Mouse (Mus musculus): ENCODE data around the gene Rsbn1l. TPM values are rescaled to one million over a fixed set of nuclear protein-coding genes. Genes with fewer than 3 reads are reported as not detected.

The Rsbn1l gene
- polyA plus RNA-seq, 1 experiment from 2014 or later: 4.9 TPM

- no peak for ATAC-seq
- H3K4me3 ChIP-seq (ENCODE audit: low read depth, low read length): no peak overlapping the region
- 92% methylated on average over 2 of the region's 2 CpGs for WGBS
- no peaks in the 10 kb centered on the region for H3K27me3 ChIP-seq (ENCODE audit: control insufficient read depth, insufficient read depth, low read depth, low read length)
- no peak overlapping the region for H3K9ac ChIP-seq (ENCODE audit: low read depth, low read length)
- no peaks in the 10 kb centered on the region for H3K4me1 ChIP-seq (ENCODE audit: control insufficient read depth, insufficient read depth, low read length)
- no peaks in the 10 kb centered on the region for H3K9me3 ChIP-seq (replicated peaks; ENCODE audit: control insufficient read depth, low read length, poor library complexity, severe bottlenecking)
- no peaks in the 10 kb centered on the region; the same call in 1 of the 2 replicates for H3K36me3 ChIP-seq (ENCODE audit: control insufficient read depth, insufficient read depth, low read length)
- no peak overlapping the region for H3K27ac ChIP-seq (ENCODE audit: low read length)
- H3K4me2 ChIP-seq (ENCODE audit: low read length): no peak overlapping the region
Measured at GRCm38 (mm10) chr5:20904647-20905046, 51.6 kb downstream of the Rsbn1l start.

- no peak for ATAC-seq
- Histone ChIP-seq H3K36me3 (ENCODE audit: control insufficient read depth, insufficient read depth, low read length) (peaks cover 2% of the 10 kb centered on the region; the same call in 1 of the 2 replicates), H3K27ac (ENCODE audit: low read length) (no peak overlapping the region), H3K4me3 (ENCODE audit: low read depth, low read length) (no peak overlapping the region), H3K9me3 (replicated peaks; ENCODE audit: control insufficient read depth, low read length, poor library complexity, severe bottlenecking) (no peaks in the 10 kb centered on the region), H3K27me3 (ENCODE audit: control insufficient read depth, insufficient read depth, low read depth, low read length) (no peaks in the 10 kb centered on the region), H3K4me1 (ENCODE audit: control insufficient read depth, insufficient read depth, low read length) (no peaks in the 10 kb centered on the region), H3K9ac (ENCODE audit: low read depth, low read length) (no peak overlapping the region), H3K4me2 (ENCODE audit: low read length) (no peak overlapping the region)
- WGBS: 92% methylated on average over 2 of the region's 2 CpGs
Measured at GRCm38 (mm10) chr5:20897446-20898167, 58.6 kb downstream of the Rsbn1l start.

- no peak overlapping the region for H3K9ac ChIP-seq (ENCODE audit: low read depth, low read length)
- peak overlapping the region; percentile 16; the same call in 1 of the 2 replicates for H3K4me2 ChIP-seq (ENCODE audit: low read length)
- ATAC-seq: no peak
- no peak overlapping the region for H3K27ac ChIP-seq (ENCODE audit: low read length)
- H3K4me3 ChIP-seq (ENCODE audit: low read depth, low read length): no peak overlapping the region
- H3K27me3 ChIP-seq (ENCODE audit: control insufficient read depth, insufficient read depth, low read depth, low read length): no peaks in the 10 kb centered on the region
- WGBS: 82% methylated on average over 4 of the region's 4 CpGs
- H3K36me3 ChIP-seq (ENCODE audit: control insufficient read depth, insufficient read depth, low read length): no peaks in the 10 kb centered on the region; the same call in 1 of the 2 replicates
- H3K4me1 ChIP-seq (ENCODE audit: control insufficient read depth, insufficient read depth, low read length): peaks cover 19% of the 10 kb centered on the region
- H3K9me3 ChIP-seq (replicated peaks; ENCODE audit: control insufficient read depth, low read length, poor library complexity, severe bottlenecking): no peaks in the 10 kb centered on the region
Measured at GRCm38 (mm10) chr5:20884036-20884620, 72.1 kb downstream of the Rsbn1l start.

- H3K4me1 ChIP-seq (ENCODE audit: control insufficient read depth, insufficient read depth, low read length): peaks cover 19% of the 10 kb centered on the region
- H3K4me3 ChIP-seq (ENCODE audit: low read depth, low read length): peak within 1 kb of the TSS; percentile 86
- under 1% methylated on average over 84 of the region's 94 CpGs for WGBS
- peak within 1 kb of the TSS; percentile 95 for H3K27ac ChIP-seq (ENCODE audit: low read length)
- peak within 1 kb of the TSS; percentile 81 for H3K4me2 ChIP-seq (ENCODE audit: low read length)
- no peaks in the 10 kb centered on the region for H3K9me3 ChIP-seq (replicated peaks; ENCODE audit: control insufficient read depth, low read length, poor library complexity, severe bottlenecking)
- peak; percentile 99 for ATAC-seq
- H3K36me3 ChIP-seq (ENCODE audit: control insufficient read depth, insufficient read depth, low read length): no peaks in the 10 kb centered on the region; the same call in 1 of the 2 replicates
- H3K9ac ChIP-seq (ENCODE audit: low read depth, low read length): peak within 1 kb of the TSS; percentile 91
- H3K27me3 ChIP-seq (ENCODE audit: control insufficient read depth, insufficient read depth, low read depth, low read length): no peaks in the 10 kb centered on the region
Measured at GRCm38 (mm10) chr5:20881915-20882800, 74.0 kb downstream of the Rsbn1l start, which contains the start of the genes Phtf2 and Tmem60. TSS of gene Phtf2 (minus strand) at chr5:20882124. TSS of gene Tmem60 (plus strand) at chr5:20882191.

GRCm38 (mm10) chr5:20880797-20881775 is 75.1 kb downstream of the Rsbn1l start:
- Histone ChIP-seq H3K4me3 (ENCODE audit: low read depth, low read length) (peak overlapping the region; percentile 86), H3K27ac (ENCODE audit: low read length) (peak overlapping the region; percentile 95), H3K9ac (ENCODE audit: low read depth, low read length) (peak overlapping the region; percentile 91), H3K4me2 (ENCODE audit: low read length) (peak overlapping the region; percentile 55), H3K36me3 (ENCODE audit: control insufficient read depth, insufficient read depth, low read length) (no peaks in the 10 kb centered on the region; the same call in 1 of the 2 replicates), H3K4me1 (ENCODE audit: control insufficient read depth, insufficient read depth, low read length) (peaks cover 19% of the 10 kb centered on the region), H3K9me3 (replicated peaks; ENCODE audit: control insufficient read depth, low read length, poor library complexity, severe bottlenecking) (no peaks in the 10 kb centered on the region), H3K27me3 (ENCODE audit: control insufficient read depth, insufficient read depth, low read depth, low read length) (no peaks in the 10 kb centered on the region)
- ATAC-seq: no peak
- 3% methylated on average over 32 of the region's 64 CpGs for WGBS

GRCm38 (mm10) chr5:20880386-20880785 is 75.8 kb downstream of the Rsbn1l start:
- H3K27me3 ChIP-seq (ENCODE audit: control insufficient read depth, insufficient read depth, low read depth, low read length): no peaks in the 10 kb centered on the region
- H3K4me3 ChIP-seq (ENCODE audit: low read depth, low read length): peak overlapping the region; percentile 86
- H3K36me3 ChIP-seq (ENCODE audit: control insufficient read depth, insufficient read depth, low read length): no peaks in the 10 kb centered on the region
- H3K4me1 ChIP-seq (ENCODE audit: control insufficient read depth, insufficient read depth, low read length): peaks cover 19% of the 10 kb centered on the region
- no peak overlapping the region for H3K27ac ChIP-seq (ENCODE audit: low read length)
- no peak overlapping the region for H3K9ac ChIP-seq (ENCODE audit: low read depth, low read length)
- no peaks in the 10 kb centered on the region for H3K9me3 ChIP-seq (replicated peaks; ENCODE audit: control insufficient read depth, low read length, poor library complexity, severe bottlenecking)
- ATAC-seq: no peak
- H3K4me2 ChIP-seq (ENCODE audit: low read length): peak overlapping the region; percentile 55
- 71% methylated on average over 2 of the region's 2 CpGs for WGBS

- no peak for ATAC-seq
- H3K36me3 ChIP-seq (ENCODE audit: control insufficient read depth, insufficient read depth, low read length): no peaks in the 10 kb centered on the region
- 79% methylated on average over 1 of the region's 1 CpGs for WGBS
Measured at GRCm38 (mm10) chr5:20876934-20877426, 79.2 kb downstream of the Rsbn1l start.

GRCm38 (mm10) chr5:20873146-20873545 is 83.1 kb downstream of the Rsbn1l start:
- H3K27me3 ChIP-seq (ENCODE audit: control insufficient read depth, insufficient read depth, low read depth, low read length): no peaks in the 10 kb centered on the region
- no peak overlapping the region for H3K4me3 ChIP-seq (ENCODE audit: low read depth, low read length)
- no peaks in the 10 kb centered on the region for H3K4me1 ChIP-seq (ENCODE audit: control insufficient read depth, insufficient read depth, low read length)
- H3K4me2 ChIP-seq (ENCODE audit: low read length): no peak overlapping the region
- H3K36me3 ChIP-seq (ENCODE audit: control insufficient read depth, insufficient read depth, low read length): no peaks in the 10 kb centered on the region
- H3K9ac ChIP-seq (ENCODE audit: low read depth, low read length): no peak overlapping the region
- no peaks in the 10 kb centered on the region; the same call in 1 of the 2 replicates for H3K9me3 ChIP-seq (replicated peaks; ENCODE audit: control insufficient read depth, low read length, poor library complexity, severe bottlenecking)
- ATAC-seq: no peak
- WGBS: 97% methylated on average over 1 of the region's 1 CpGs
- H3K27ac ChIP-seq (ENCODE audit: low read length): no peak overlapping the region

More at GRCm38 (mm10) chr5:20876934-20877426, 79.2 kb downstream of the Rsbn1l start:
- Histone ChIP-seq H3K4me2 (ENCODE audit: low read length) (no peak overlapping the region), H3K27me3 (ENCODE audit: control insufficient read depth, insufficient read depth, low read depth, low read length) (no peaks in the 10 kb centered on the region), H3K9ac (ENCODE audit: low read depth, low read length) (no peak overlapping the region), H3K4me3 (ENCODE audit: low read depth, low read length) (no peak overlapping the region), H3K27ac (ENCODE audit: low read length) (no peak overlapping the region), H3K4me1 (ENCODE audit: control insufficient read depth, insufficient read depth, low read length) (peaks cover 4% of the 10 kb centered on the region), H3K9me3 (replicated peaks; ENCODE audit: control insufficient read depth, low read length, poor library complexity, severe bottlenecking) (no peaks in the 10 kb centered on the region)
